Mouse (Mus musculus): ENCODE measurements at regions not wholly inside any gene's neighbourhood (a gene's known extent, or its start where the extent isn't known, plus 50 kb on each side); places are given as distances from the start of the nearest gene placed in this dataset.

- H3K4me3 ChIP-seq (ENCODE audit: insufficient read depth in 1 of 2, low read depth in 2 of 2, low read length in 2 of 2), result no peak overlapping the region
- H3K4me1 ChIP-seq (replicated peaks; ENCODE audit: control insufficient read depth in 2 of 2, insufficient read depth in 2 of 2, low read length in 1 of 2), result no peaks in the 10 kb centered on the region
- H3K9ac ChIP-seq (replicated peaks), result no peak overlapping the region
- TF ChIP-seq EP300 (IDR thresholded peaks at IDR 0.05; ENCODE audit: low read depth) (no peak), CTCF (IDR thresholded peaks at IDR 0.05; ENCODE audit: low read depth) (no peak)
- ATAC-seq (ENCODE audit: insufficient read depth) (no peak), DNase-seq (ENCODE audit: low read depth in 3 of 3, low spot score in 3 of 3) (no peak)
- H3K4me2 ChIP-seq (ENCODE audit: low read depth), result no peak overlapping the region
- H3K27me3 ChIP-seq (ENCODE audit: control insufficient read depth, insufficient read depth, low read length), result no peaks in the 10 kb centered on the region
- H3K27ac ChIP-seq, result no peak overlapping the region
- H3K9me3 ChIP-seq (ENCODE audit: control insufficient read depth, low read length), result no peaks in the 10 kb centered on the region
- 63% methylated on average over 7 of the region's 7 CpGs for WGBS (ENCODE audit: insufficient replicate concordance)
- H3K36me3 ChIP-seq (replicated peaks; ENCODE audit: control insufficient read depth, insufficient read depth, low read depth), result no peaks in the 10 kb centered on the region
These were observed 357.1 kb upstream of the Slc30a5 start for GRCm38 (mm10) chr13:101190249-101190830.

- TF ChIP-seq EP300 (IDR thresholded peaks at IDR 0.05; ENCODE audit: low read depth) (no peak), CTCF (IDR thresholded peaks at IDR 0.05; ENCODE audit: low read depth) (no peak)
- WGBS (ENCODE audit: insufficient replicate concordance), result 38% methylated on average over 2 of the region's 2 CpGs
- H3K27me3 ChIP-seq (ENCODE audit: control insufficient read depth, insufficient read depth, low read length), result no peaks in the 10 kb centered on the region
These were observed 349.2 kb upstream of the Slc30a5 start for GRCm38 (mm10) chr13:101182387-101182786.

GRCm38 (mm10) chr13:101175017-101175689, 341.9 kb upstream of the Slc30a5 start:
- no peaks in the 10 kb centered on the region for H3K4me1 ChIP-seq (replicated peaks; ENCODE audit: control insufficient read depth in 2 of 2, insufficient read depth in 2 of 2, low read length in 1 of 2)
- DNase-seq (ENCODE audit: low read depth in 3 of 3, low spot score in 3 of 3) (no peak), ATAC-seq (ENCODE audit: insufficient read depth) (no peak)
- H3K4me2 ChIP-seq (ENCODE audit: low read depth), result no peak overlapping the region
- H3K4me3 ChIP-seq (ENCODE audit: insufficient read depth in 1 of 2, low read depth in 2 of 2, low read length in 2 of 2), result no peak overlapping the region
- no peaks in the 10 kb centered on the region for H3K9me3 ChIP-seq (ENCODE audit: control insufficient read depth, low read length)
- no peaks in the 10 kb centered on the region for H3K27me3 ChIP-seq (ENCODE audit: control insufficient read depth, insufficient read depth, low read length)
- no peak overlapping the region for H3K27ac ChIP-seq
- WGBS (ENCODE audit: insufficient replicate concordance), result 69% methylated on average over 8 of the region's 8 CpGs
- H3K36me3 ChIP-seq (replicated peaks; ENCODE audit: control insufficient read depth, insufficient read depth, low read depth), result no peaks in the 10 kb centered on the region
- TF ChIP-seq CTCF (IDR thresholded peaks at IDR 0.05; ENCODE audit: low read depth) (no peak), EP300 (IDR thresholded peaks at IDR 0.05; ENCODE audit: low read depth) (no peak)
- H3K9ac ChIP-seq (replicated peaks), result no peak overlapping the region

More at GRCm38 (mm10) chr13:101182387-101182786, 349.2 kb upstream of the Slc30a5 start:
- Histone ChIP-seq H3K36me3 (replicated peaks; ENCODE audit: control insufficient read depth, insufficient read depth, low read depth) (no peaks in the 10 kb centered on the region), H3K27ac (no peak overlapping the region), H3K9ac (replicated peaks) (no peak overlapping the region), H3K4me3 (ENCODE audit: insufficient read depth in 1 of 2, low read depth in 2 of 2, low read length in 2 of 2) (no peak overlapping the region), H3K4me2 (ENCODE audit: low read depth) (no peak overlapping the region), H3K9me3 (ENCODE audit: control insufficient read depth, low read length) (no peaks in the 10 kb centered on the region), H3K4me1 (replicated peaks; ENCODE audit: control insufficient read depth in 2 of 2, insufficient read depth in 2 of 2, low read length in 1 of 2) (no peaks in the 10 kb centered on the region)
- no peak for DNase-seq (ENCODE audit: low read depth in 3 of 3, low spot score in 3 of 3)
- ATAC-seq (ENCODE audit: insufficient read depth), result no peak

- no peak overlapping the region for H3K4me3 ChIP-seq (ENCODE audit: insufficient read depth in 1 of 2, low read depth in 2 of 2, low read length in 2 of 2)
- no peaks in the 10 kb centered on the region for H3K9me3 ChIP-seq (ENCODE audit: control insufficient read depth, low read length)
- no peaks in the 10 kb centered on the region for H3K36me3 ChIP-seq (replicated peaks; ENCODE audit: control insufficient read depth, insufficient read depth, low read depth)
- no peak overlapping the region for H3K4me2 ChIP-seq (ENCODE audit: low read depth)
- no peaks in the 10 kb centered on the region for H3K4me1 ChIP-seq (replicated peaks; ENCODE audit: control insufficient read depth in 2 of 2, insufficient read depth in 2 of 2, low read length in 1 of 2)
- no peak overlapping the region for H3K27ac ChIP-seq
- H3K27me3 ChIP-seq (ENCODE audit: control insufficient read depth, insufficient read depth, low read length), result no peaks in the 10 kb centered on the region
- 35% methylated on average over 2 of the region's 2 CpGs for WGBS (ENCODE audit: insufficient replicate concordance)
- no peak overlapping the region for H3K9ac ChIP-seq (replicated peaks)
- TF ChIP-seq EP300 (IDR thresholded peaks at IDR 0.05; ENCODE audit: low read depth), result no peak
- TF ChIP-seq CTCF (IDR thresholded peaks at IDR 0.05; ENCODE audit: low read depth), result no peak
- ATAC-seq (ENCODE audit: insufficient read depth), result no peak
- DNase-seq (ENCODE audit: low read depth in 3 of 3, low spot score in 3 of 3), result no peak
These were observed 328.5 kb upstream of the Slc30a5 start for GRCm38 (mm10) chr13:101161768-101162167.

- no peaks in the 10 kb centered on the region for H3K9me3 ChIP-seq (ENCODE audit: control insufficient read depth, low read length)
- H3K4me3 ChIP-seq (ENCODE audit: insufficient read depth in 1 of 2, low read depth in 2 of 2, low read length in 2 of 2), result no peak overlapping the region
- DNase-seq (ENCODE audit: low read depth in 3 of 3, low spot score in 3 of 3), result no peak
- H3K4me1 ChIP-seq (replicated peaks; ENCODE audit: control insufficient read depth in 2 of 2, insufficient read depth in 2 of 2, low read length in 1 of 2), result no peaks in the 10 kb centered on the region
- H3K4me2 ChIP-seq (ENCODE audit: low read depth), result no peak overlapping the region
- no peaks in the 10 kb centered on the region for H3K27me3 ChIP-seq (ENCODE audit: control insufficient read depth, insufficient read depth, low read length)
- 68% methylated on average over 3 of the region's 3 CpGs for WGBS (ENCODE audit: insufficient replicate concordance)
- H3K9ac ChIP-seq (replicated peaks), result no peak overlapping the region
- TF ChIP-seq EP300 (IDR thresholded peaks at IDR 0.05; ENCODE audit: low read depth) (no peak), CTCF (IDR thresholded peaks at IDR 0.05; ENCODE audit: low read depth) (no peak)
- H3K36me3 ChIP-seq (replicated peaks; ENCODE audit: control insufficient read depth, insufficient read depth, low read depth), result no peaks in the 10 kb centered on the region
- no peak overlapping the region for H3K27ac ChIP-seq
- no peak for ATAC-seq (ENCODE audit: insufficient read depth)
These were observed 326.7 kb upstream of the Slc30a5 start for GRCm38 (mm10) chr13:101159878-101160277.

Measured in liver, embryonic 14.5 days (tissue).